Mouse (Mus musculus) midbrain, embryonic 16.5 days (tissue): ENCODE data around the gene Pgpep1. TPM values are rescaled to one million over a fixed set of nuclear protein-coding genes. Genes with fewer than 3 reads are reported as not detected.

Experiments used
- ATAC-seq: fragments of 200-750 bp; cut with Nextera tagmentation; 2 replicates; pipeline ENCODE4 v1.8.0; 2017; ENCODE audit warnings: moderate TSS enrichment
- H3K27ac ChIP-seq: fragments of 300-500 bp; sonication (generic); 2 replicates; pipeline ENCODE4 v1.5.1; 2014; ENCODE audit warnings: mild to moderate bottlenecking, low read length, mixed read lengths
- H3K27me3 ChIP-seq: fragments of 300-500 bp; sonication (generic); 2 replicates; pipeline ENCODE4 v1.6.1; 2014; ENCODE audit warnings: low read depth, low read length, mixed read lengths; ENCODE audit not compliant: control insufficient read depth, insufficient read depth
- H3K36me3 ChIP-seq: fragments of 300-500 bp; sonication (generic); 2 replicates; pipeline ENCODE4 v1.6.1; 2014; ENCODE audit warnings: mild to moderate bottlenecking, low read length, moderate library complexity, mixed read lengths; ENCODE audit not compliant: control insufficient read depth, insufficient read depth
- H3K4me1 ChIP-seq: fragments of 300-500 bp; sonication (generic); 2 replicates; pipeline ENCODE4 v1.6.1; 2014; ENCODE audit warnings: mild to moderate bottlenecking, low read length, mixed read lengths; ENCODE audit not compliant: control insufficient read depth, insufficient read depth
- H3K4me2 ChIP-seq: fragments of 300-500 bp; sonication (generic); 2 replicates; pipeline ENCODE4 v1.6.1; 2014; ENCODE audit warnings: mild to moderate bottlenecking, low read length, mixed read lengths
- H3K4me3 ChIP-seq: fragments of 300-500 bp; sonication (generic); 2 replicates; pipeline ENCODE4 v1.5.1; 2014; ENCODE audit warnings: low read depth, mild to moderate bottlenecking, low read length, moderate library complexity, mixed read lengths
- H3K9ac ChIP-seq: fragments of 300-500 bp; sonication (generic); 2 replicates; pipeline ENCODE4 v1.6.1; 2014; ENCODE audit warnings: low read depth, low read length, mixed read lengths
- H3K9me3 ChIP-seq: fragments of 300-500 bp; sonication (generic); replicated peaks from 2 replicates; pipeline ENCODE4 v1.6.1; 2014; ENCODE audit warnings: mild to moderate bottlenecking, low read length, mixed read lengths; ENCODE audit not compliant: control insufficient read depth, poor library complexity, severe bottlenecking
- WGBS: fragments of 180-500 bp; shearing (Covaris S2); extraction: QIAGEN DNeasy Blood & Tissue Kit; methylation state at CpG from one replicate; pipeline ENCODE4 v1.1.7; 2014; 5-methylcytosine and 5-hydroxymethylcytosine counted together
- polyA plus RNA-seq: library from polyadenylated mRNA; unstranded; fragments of >200 nt; fragmentation: Nextera tagmentation; extraction: Ambion mirVana; gene quantifications from 2 replicates; pipeline ENCODE4 v1.2.1, GENCODE M21; 2015

Pgpep1 gene
- polyA plus RNA-seq, 1 experiment from 2014 or later, result 69.7 TPM

GRCm38 (mm10) chr8:70625104-70625503 lies 35.1 kb downstream of the Pgpep1 start:
- no peak overlapping the region for H3K9ac ChIP-seq
- H3K9me3 ChIP-seq, result no peaks in the 10 kb centered on the region
- H3K27me3 ChIP-seq, result no peaks in the 10 kb centered on the region
- WGBS, result 15% methylated on average over 5 of the region's 5 CpGs
- no peaks in the 10 kb centered on the region for H3K36me3 ChIP-seq
- peaks cover 5% of the 10 kb centered on the region; the same call in 1 of the 2 replicates for H3K4me1 ChIP-seq
- no peak for ATAC-seq
- no peak overlapping the region for H3K27ac ChIP-seq
- H3K4me2 ChIP-seq, result no peak overlapping the region
- no peak overlapping the region for H3K4me3 ChIP-seq

GRCm38 (mm10) chr8:70622220-70622619 lies 38.0 kb downstream of the Pgpep1 start:
- no peak overlapping the region for H3K4me2 ChIP-seq
- H3K27me3 ChIP-seq, result no peaks in the 10 kb centered on the region
- H3K4me3 ChIP-seq, result no peak overlapping the region
- WGBS, result 67% methylated on average over 3 of the region's 3 CpGs
- no peaks in the 10 kb centered on the region for H3K4me1 ChIP-seq
- ATAC-seq, result no peak
- H3K9ac ChIP-seq, result no peak overlapping the region
- H3K27ac ChIP-seq, result no peak overlapping the region
- H3K36me3 ChIP-seq, result no peaks in the 10 kb centered on the region
- H3K9me3 ChIP-seq, result no peaks in the 10 kb centered on the region

- ATAC-seq, result no peak
- H3K9ac ChIP-seq, result no peak overlapping the region
- no peak overlapping the region for H3K27ac ChIP-seq
- no peaks in the 10 kb centered on the region for H3K36me3 ChIP-seq
- 27% methylated on average over 9 of the region's 9 CpGs for WGBS
- no peaks in the 10 kb centered on the region for H3K4me1 ChIP-seq
- H3K4me3 ChIP-seq, result no peak overlapping the region
- H3K27me3 ChIP-seq, result no peaks in the 10 kb centered on the region
- H3K4me2 ChIP-seq, result no peak overlapping the region
- H3K9me3 ChIP-seq, result no peaks in the 10 kb centered on the region
Observed at GRCm38 (mm10) chr8:70618888-70619334, 41.3 kb downstream of the Pgpep1 start.

- Histone ChIP-seq H3K36me3 (no peaks in the 10 kb centered on the region), H3K27me3 (no peaks in the 10 kb centered on the region), H3K4me2 (no peak overlapping the region), H3K4me1 (no peaks in the 10 kb centered on the region), H3K27ac (no peak overlapping the region), H3K9ac (no peak overlapping the region), H3K4me3 (no peak overlapping the region), H3K9me3 (no peaks in the 10 kb centered on the region)
- ATAC-seq, result no peak
- 83% methylated on average over 11 of the region's 11 CpGs for WGBS
Observed at GRCm38 (mm10) chr8:70617985-70618384, 42.2 kb downstream of the Pgpep1 start.

- Histone ChIP-seq H3K4me2 (no peak overlapping the region), H3K4me1 (peaks cover 2% of the 10 kb centered on the region; the same call in 1 of the 2 replicates), H3K36me3 (no peaks in the 10 kb centered on the region), H3K4me3 (no peak overlapping the region), H3K9ac (no peak overlapping the region), H3K27me3 (no peaks in the 10 kb centered on the region), H3K9me3 (no peaks in the 10 kb centered on the region), H3K27ac (no peak overlapping the region)
- no peak for ATAC-seq
- WGBS, result 61% methylated on average over 11 of the region's 11 CpGs
Observed at GRCm38 (mm10) chr8:70616645-70617044, 43.5 kb downstream of the Pgpep1 start.

GRCm38 (mm10) chr8:70615894-70616293 lies 44.3 kb downstream of the Pgpep1 start, which contains the start of gene Lrrc25:
Gene Lrrc25 (plus strand): TSS chr8:70616155.
- Histone ChIP-seq H3K4me3 (no peak within 1 kb of the TSS), H3K4me2 (no peak within 1 kb of the TSS), H3K9me3 (no peaks in the 10 kb centered on the region), H3K27ac (no peak within 1 kb of the TSS), H3K36me3 (no peaks in the 10 kb centered on the region), H3K27me3 (no peaks in the 10 kb centered on the region), H3K4me1 (peaks cover 9% of the 10 kb centered on the region), H3K9ac (0 out of 2 replicates have a peak within 1 kb of the TSS, but pooled peaks have one; percentile 7)
- WGBS, result 81% methylated on average over 3 of the region's 3 CpGs
- no peak for ATAC-seq

- no peak for ATAC-seq
- Histone ChIP-seq H3K4me2 (no peak overlapping the region), H3K9ac (no peak overlapping the region), H3K27me3 (no peaks in the 10 kb centered on the region), H3K4me1 (peaks cover 11% of the 10 kb centered on the region), H3K27ac (no peak overlapping the region), H3K36me3 (no peaks in the 10 kb centered on the region), H3K4me3 (no peak overlapping the region), H3K9me3 (no peaks in the 10 kb centered on the region)
- WGBS, result 86% methylated on average over 8 of the region's 8 CpGs
Observed at GRCm38 (mm10) chr8:70615281-70615680, 44.9 kb downstream of the Pgpep1 start.

GRCm38 (mm10) chr8:70614469-70614868 lies 45.7 kb downstream of the Pgpep1 start:
- Histone ChIP-seq H3K4me1 (peaks cover 20% of the 10 kb centered on the region), H3K4me2 (no peak overlapping the region)
- 76% methylated on average over 5 of the region's 5 CpGs for WGBS

GRCm38 (mm10) chr8:70613763-70614162 lies 46.4 kb downstream of the Pgpep1 start:
- no peaks in the 10 kb centered on the region for H3K9me3 ChIP-seq
- H3K27me3 ChIP-seq, result no peaks in the 10 kb centered on the region
- no peaks in the 10 kb centered on the region for H3K36me3 ChIP-seq
- H3K27ac ChIP-seq, result no peak overlapping the region
- no peak for ATAC-seq
- H3K4me3 ChIP-seq, result no peak overlapping the region
- no peak overlapping the region for H3K9ac ChIP-seq
- peaks cover 26% of the 10 kb centered on the region for H3K4me1 ChIP-seq
- 20% methylated on average over 1 of the region's 1 CpGs for WGBS
- H3K4me2 ChIP-seq, result no peak overlapping the region

More at GRCm38 (mm10) chr8:70614469-70614868, 45.7 kb downstream of the Pgpep1 start:
- no peaks in the 10 kb centered on the region for H3K36me3 ChIP-seq
- H3K9ac ChIP-seq, result no peak overlapping the region
- no peak overlapping the region for H3K27ac ChIP-seq
- no peak for ATAC-seq
- no peaks in the 10 kb centered on the region for H3K9me3 ChIP-seq
- no peaks in the 10 kb centered on the region for H3K27me3 ChIP-seq
- no peak overlapping the region for H3K4me3 ChIP-seq
